Mouse (Mus musculus) megakaryocyte, embryonic 14.5 days (primary cell): ENCODE results near the gene Sec23a.

Source experiments
- FLI1 ChIP-seq: IDR thresholded peaks from 2 replicates; pipeline ENCODE4 v1.6.1; 2012; ENCODE audit warnings: low read length, inconsistent platforms, mixed read lengths
- GATA1 ChIP-seq: IDR thresholded peaks from 3 replicates; pipeline ENCODE4 v1.6.1; 2012; ENCODE audit warnings: mixed read lengths, low read length, inconsistent platforms, borderline replicate concordance

DNA sequence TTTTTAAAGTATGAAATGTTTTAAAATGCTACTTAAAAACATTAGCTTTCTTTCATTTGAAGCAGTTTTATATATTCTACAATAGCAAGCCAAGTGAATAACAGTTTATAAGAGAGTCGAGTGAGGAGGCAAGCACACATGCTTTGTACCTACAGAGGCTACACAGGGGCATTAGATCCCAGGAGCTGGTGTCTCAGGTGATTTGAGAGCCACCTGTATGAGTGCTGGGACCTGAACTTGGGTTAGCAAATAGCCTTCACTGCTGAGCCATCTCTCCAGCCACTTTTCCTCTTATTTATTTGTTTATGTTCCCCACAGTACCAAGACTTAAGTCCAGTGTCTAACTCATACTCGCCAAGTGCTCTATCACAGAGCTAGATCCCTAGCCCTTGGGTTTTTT lies 8.1 kb upstream of the Sec23a start:
- TF ChIP-seq GATA1 (no peak), FLI1 (no peak)
